ENCODE assay signal across 9 mouse cellular contexts in the genomic region with DNA sequence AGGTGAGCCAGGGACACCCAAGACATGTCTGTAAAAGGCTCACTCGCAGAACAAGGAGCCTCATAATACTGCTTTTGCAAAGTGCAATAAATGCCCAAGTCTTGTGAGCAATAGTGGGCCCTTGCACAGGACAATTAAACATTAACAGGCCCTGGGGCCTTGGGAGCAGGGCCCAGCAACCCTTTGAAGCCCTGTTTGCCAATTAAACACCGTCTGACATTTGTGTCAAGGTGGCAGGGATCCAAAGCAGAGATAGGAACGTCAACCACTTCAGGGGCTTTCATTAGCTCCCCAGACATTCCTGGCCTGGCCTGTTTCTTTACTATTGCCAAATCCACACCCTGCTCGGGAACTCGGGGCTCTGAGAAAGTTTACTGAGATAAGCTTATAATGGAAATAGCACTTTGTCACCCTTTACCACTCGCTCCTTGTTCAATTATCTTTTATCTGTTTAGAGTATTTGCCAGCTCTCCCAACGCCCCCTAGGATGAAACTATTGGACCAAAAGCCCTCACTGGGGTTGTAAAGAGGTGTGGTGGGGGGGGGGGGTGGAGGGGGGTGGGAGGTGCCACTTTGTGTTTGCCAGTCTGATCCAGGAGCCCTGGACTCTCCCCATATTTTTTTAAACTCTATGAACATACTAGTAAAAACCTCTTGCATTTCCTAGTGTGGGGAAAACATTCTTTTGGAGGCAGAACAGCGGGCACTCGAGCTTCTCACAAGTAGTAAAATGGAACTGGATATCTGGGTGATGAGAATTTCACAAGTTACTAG.
A peak's percentile ranks its signal among the peaks of the same experiment; 100 is the strongest.
DNase-seq lines count a peak whose midpoint lies in the region; TF ChIP-seq lines count a peak whose summit lies in the region.
"Had no signal": no experiment of that assay in that cellular context is flagged by ENCODE, and none has a peak within 500 bp of the region (broad histone marks: within the 10 kb centered on the region; RNA-seq: fewer than 3 reads in every experiment).

No protein-coding gene starts in this region.

- no peak overlapping the region for H3K9ac ChIP-seq in liver, adult 2 months (ENCODE audit: low read depth, low read length)
- H3K9ac ChIP-seq: embryonic facial prominence, embryonic 12.5 days had no signal

- H3K79me2 ChIP-seq in liver, adult 2 months (ENCODE audit: control insufficient read depth, insufficient read depth, low read length): no peaks in the 10 kb centered on the region

- H3K27me3 ChIP-seq in liver, adult 2 months (ENCODE audit: control insufficient read depth, insufficient read depth, low read length): no peaks in the 10 kb centered on the region
- H3K27me3 ChIP-seq: embryonic facial prominence, embryonic 12.5 days had no signal

- H3K4me1 ChIP-seq in liver, adult 2 months (ENCODE audit: control insufficient read depth, insufficient read depth, low read length): peaks cover 5% of the 10 kb centered on the region; the same call in 1 of the 2 replicates
- H3K4me1 ChIP-seq: embryonic facial prominence, embryonic 12.5 days had no signal

- TF ChIP-seq POLR2A in liver, adult 2 months (IDR thresholded peaks at IDR 0.05; ENCODE audit: extremely low read depth, insufficient read depth, low read length): no peak

- peak; percentile 3 for DNase-seq in ovary, postnatal 36 days (ENCODE audit: low spot score)
- DNase-seq in ovary, postnatal 14 days (ENCODE audit: low spot score): no peak
- peak; percentile 33 for DNase-seq in hindlimb bud, embryonic 11.5 days (ENCODE audit: extremely low spot score, low read depth, low spot score)
- peak; percentile 87 for DNase-seq in liver, adult 2 months (ENCODE audit: extremely low read depth, low read depth, low spot score)
- peak; percentile 3 to 17 for DNase-seq in urinary bladder, postnatal 36 days (ENCODE audit: low spot score in 2 of 2)
- no peak for DNase-seq in gastrocnemius, postnatal 36 days
- DNase-seq in layer of hippocampus, adult 9-11 months: no peak
- DNase-seq in retina, embryonic 14.5 days (ENCODE audit: low spot score): no peak

- intact Hi-C loops in gastrocnemius, postnatal 36 days (cut with DNase I): no loop called here

- no peaks in the 10 kb centered on the region for H3K36me3 ChIP-seq in liver, adult 2 months (ENCODE audit: control insufficient read depth, insufficient read depth, low read length)
- H3K36me3 ChIP-seq: embryonic facial prominence, embryonic 12.5 days had no signal

- no peak for TF ChIP-seq CTCF in liver, adult 2 months (IDR thresholded peaks at IDR 0.05; ENCODE audit: low read depth, low read length)

- H3K27ac ChIP-seq in liver, adult 2 months (replicated peaks; ENCODE audit: insufficient read depth, low read depth, low read length): no peak overlapping the region
- H3K27ac ChIP-seq: embryonic facial prominence, embryonic 12.5 days had no signal

- no peak overlapping the region for H3K4me3 ChIP-seq in liver, adult 2 months (ENCODE audit: insufficient read depth, low read depth, low read length)
- H3K4me3 ChIP-seq: embryonic facial prominence, embryonic 12.5 days had no signal

- WGBS in liver, adult 2 months: 21% methylated on average over 9 of the region's 9 CpGs

Comparison
In these comparisons a context has a peak if more than half of its experiments do, and no peak if none do; other contexts are left out.
1. DNase-seq: peak in ovary, postnatal 36 days (single experiment), hindlimb bud, embryonic 11.5 days (single experiment), liver, adult 2 months (single experiment) and urinary bladder, postnatal 36 days (2 of 2); none in ovary, postnatal 14 days (single experiment), gastrocnemius, postnatal 36 days (0 of 2), layer of hippocampus, adult 9-11 months (single experiment) and retina, embryonic 14.5 days (single experiment).